Mouse (Mus musculus): ENCODE results near the gene Ccdc83.
"Not testable (repeated sequence)": the region's sequence is repeated elsewhere in the genome, so short reads cannot be mapped to it uniquely, and the experiment has no call there.

Ccdc83 gene

DNA sequence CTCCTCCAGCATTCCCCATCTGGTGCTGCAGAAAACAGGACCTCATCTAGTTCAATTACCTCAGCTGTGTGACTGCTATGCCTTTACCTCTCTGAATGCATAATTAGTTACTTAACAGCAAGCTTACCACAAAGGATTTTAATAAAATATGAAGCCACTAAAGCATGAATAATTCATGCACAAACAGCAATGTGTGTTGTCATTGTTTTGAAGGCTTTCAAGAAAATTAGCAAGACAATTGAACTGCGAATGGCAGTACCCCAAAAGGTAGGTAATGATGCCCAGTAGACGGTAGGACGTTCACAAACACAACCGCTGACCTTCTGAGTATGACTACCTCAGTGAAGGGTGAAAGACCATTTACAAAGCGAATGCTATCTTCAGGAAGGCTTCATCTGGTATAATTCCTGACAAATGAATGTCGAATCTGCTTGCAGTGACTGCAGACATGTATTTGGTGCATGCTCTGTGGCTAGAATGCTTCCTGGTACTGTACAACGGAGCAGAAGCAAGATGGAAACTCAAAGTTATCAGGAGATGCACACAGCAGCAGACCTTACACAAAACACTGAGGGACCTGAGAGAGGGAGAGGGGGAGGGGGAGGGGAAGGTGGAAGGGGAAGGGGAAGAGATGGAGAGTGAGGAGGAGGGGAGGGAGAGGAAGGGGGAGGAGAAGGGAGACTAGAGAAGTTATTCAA lies 3.5 kb downstream of the Ccdc83 start:
- DNase-seq (ENCODE audit: low read depth, low spot score), result no peak

DNA sequence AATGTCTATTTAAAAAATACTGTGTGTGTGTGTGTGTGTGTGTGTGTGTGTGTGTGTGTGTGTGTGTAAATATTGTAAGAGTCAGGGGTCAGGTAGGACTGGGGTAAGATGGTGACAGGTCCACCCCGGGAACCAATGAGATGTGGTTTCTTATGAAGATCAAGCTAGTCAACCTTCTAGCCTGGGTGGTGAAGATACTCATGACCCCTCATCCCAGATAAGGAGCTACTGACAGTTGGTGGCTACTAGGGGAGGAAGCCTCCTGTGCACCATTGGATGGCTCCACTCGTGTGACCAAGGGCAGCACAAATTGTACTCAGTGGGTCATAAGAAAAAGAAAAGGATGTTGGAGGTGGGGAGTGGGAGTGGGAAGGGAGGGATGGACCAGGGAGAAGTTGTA lies 5.7 kb downstream of the Ccdc83 start:
- DNase-seq (ENCODE audit: low read depth, low spot score), result no peak

DNA sequence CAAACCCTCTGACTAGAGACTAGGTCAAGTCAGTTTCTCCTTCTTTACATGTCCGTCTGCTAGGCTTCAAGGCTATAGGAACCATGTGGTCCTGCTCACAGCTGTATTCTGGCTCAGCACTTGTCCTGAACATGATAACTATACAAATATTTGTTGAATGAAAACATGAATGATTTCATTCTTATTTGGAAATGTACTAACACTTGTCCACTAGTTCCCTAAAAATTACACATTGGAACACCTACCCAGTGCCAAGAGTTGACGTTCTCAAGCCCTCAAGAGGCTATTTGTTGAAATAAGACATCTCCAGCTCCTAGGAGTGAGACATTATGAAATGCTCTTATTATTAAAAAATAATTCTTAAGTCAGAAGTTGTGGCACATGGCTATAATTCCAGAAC lies 6.9 kb downstream of the Ccdc83 start:
- no peak for DNase-seq (ENCODE audit: low read depth, low spot score)

DNA sequence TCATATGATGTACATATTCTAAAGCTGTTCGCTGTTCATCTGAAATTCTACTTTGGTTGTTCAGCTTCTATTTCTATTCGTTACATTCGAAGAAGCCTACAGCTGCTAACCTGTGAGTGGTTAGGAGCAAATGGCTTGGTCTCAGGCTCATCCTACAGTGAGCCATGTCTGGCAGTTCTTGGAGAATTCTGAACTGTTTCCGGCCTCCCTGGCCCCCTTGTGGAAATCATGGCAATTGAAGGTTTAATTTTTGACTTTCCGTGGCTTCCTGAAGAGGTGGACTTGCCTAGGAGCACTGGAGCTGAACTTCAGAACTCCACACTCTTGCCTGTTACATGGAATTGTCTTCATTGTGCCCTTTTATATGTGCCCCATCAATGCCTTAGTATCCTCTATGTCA lies 12.6 kb downstream of the Ccdc83 start:
- DNase-seq (ENCODE audit: low read depth, low spot score), result no peak

DNA sequence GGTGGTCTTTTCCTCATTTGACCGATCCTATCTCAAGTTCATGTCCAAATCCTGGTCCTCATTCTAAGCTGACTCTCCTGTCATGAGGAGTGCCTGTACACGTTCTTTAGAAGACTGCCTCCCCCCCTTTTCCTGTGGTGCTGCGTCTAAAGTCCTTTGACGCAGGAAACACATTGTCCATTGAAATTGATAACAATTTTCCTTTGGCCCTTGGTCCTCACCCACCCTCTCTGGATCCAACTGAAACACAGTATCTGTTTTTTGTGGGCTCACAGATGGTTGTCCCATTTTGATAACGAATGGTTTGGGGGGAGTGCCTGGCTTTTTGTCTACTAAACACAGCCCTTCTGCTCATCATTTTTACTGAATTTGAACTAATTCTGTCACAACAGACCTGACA lies 21.9 kb downstream of the Ccdc83 start:
- DNase-seq (ENCODE audit: low read depth, low spot score), result no peak

GRCm38 (mm10) chr7:90243151-90243550 lies 22.4 kb downstream of the Ccdc83 start:
- DNase-seq (ENCODE audit: low read depth, low spot score), result no peak

- DNase-seq (ENCODE audit: low read depth, low spot score), result no peak
Observed at GRCm38 (mm10) chr7:90236289-90236905, 29.2 kb downstream of the Ccdc83 start.

GRCm38 (mm10) chr7:90233921-90234320 lies 31.7 kb downstream of the Ccdc83 start:
- no peak for DNase-seq (ENCODE audit: low read depth, low spot score)

- DNase-seq (ENCODE audit: low read depth, low spot score), result no peak
Observed at GRCm38 (mm10) chr7:90231431-90231830, 34.1 kb downstream of the Ccdc83 start.

DNA sequence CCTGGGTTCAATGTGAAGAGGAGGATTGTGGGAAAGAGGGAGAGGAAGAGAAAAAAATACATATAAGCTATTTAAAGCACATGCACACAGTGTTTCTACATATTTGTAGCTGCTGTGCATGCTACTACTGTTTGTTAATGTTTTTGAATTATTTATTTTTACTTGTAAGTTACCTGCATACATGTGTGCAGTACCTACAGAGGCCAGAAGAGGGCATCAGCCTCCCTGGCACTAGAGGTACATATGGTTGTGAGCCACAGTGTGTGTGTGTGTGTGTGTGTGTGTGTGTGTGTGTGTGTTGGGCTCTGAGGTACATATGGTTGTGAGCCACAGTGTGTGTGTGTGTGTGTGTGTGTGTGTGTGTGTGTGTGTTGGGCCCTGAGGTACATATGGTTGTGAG lies 36.7 kb downstream of the Ccdc83 start:
- not testable (repeated sequence) for DNase-seq (ENCODE audit: low read depth, low spot score)

GRCm38 (mm10) chr7:90228075-90228474 lies 37.5 kb downstream of the Ccdc83 start:
- DNase-seq (ENCODE audit: low read depth, low spot score), result no peak

- no peak for DNase-seq (ENCODE audit: low read depth, low spot score)
Observed at GRCm38 (mm10) chr7:90221487-90221886, 44.1 kb downstream of the Ccdc83 start.

DNA sequence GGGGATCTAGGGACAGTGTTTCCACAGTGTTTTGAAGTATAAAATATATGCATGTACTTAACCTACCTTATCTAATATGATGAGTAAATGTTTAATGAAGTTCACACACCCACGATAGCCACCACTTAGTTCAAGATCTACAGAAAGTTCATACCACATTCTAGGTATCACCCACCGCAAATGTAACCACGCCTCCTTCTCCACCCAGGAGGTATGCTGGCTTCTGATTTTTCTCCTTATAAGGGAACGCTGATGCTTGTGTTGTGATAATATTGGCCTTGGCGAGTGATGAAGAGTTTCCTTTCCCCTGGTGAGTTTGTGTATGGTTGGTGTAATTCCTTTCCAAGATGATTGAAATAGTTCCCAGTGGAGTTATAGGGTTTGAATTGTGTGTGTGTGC lies 47.5 kb downstream of the Ccdc83 start:
- no peak for DNase-seq (ENCODE audit: low read depth, low spot score)

GRCm38 (mm10) chr7:90216511-90216910 lies 49.1 kb downstream of the Ccdc83 start:
- DNase-seq (ENCODE audit: low read depth, low spot score), result no peak

GRCm38 (mm10) chr7:90210947-90211346 lies 54.6 kb downstream of the Ccdc83 start:
- no peak for DNase-seq (ENCODE audit: low read depth, low spot score)

- DNase-seq (ENCODE audit: low read depth, low spot score), result no peak
Observed at GRCm38 (mm10) chr7:90210116-90210515, 55.5 kb downstream of the Ccdc83 start.

DNA sequence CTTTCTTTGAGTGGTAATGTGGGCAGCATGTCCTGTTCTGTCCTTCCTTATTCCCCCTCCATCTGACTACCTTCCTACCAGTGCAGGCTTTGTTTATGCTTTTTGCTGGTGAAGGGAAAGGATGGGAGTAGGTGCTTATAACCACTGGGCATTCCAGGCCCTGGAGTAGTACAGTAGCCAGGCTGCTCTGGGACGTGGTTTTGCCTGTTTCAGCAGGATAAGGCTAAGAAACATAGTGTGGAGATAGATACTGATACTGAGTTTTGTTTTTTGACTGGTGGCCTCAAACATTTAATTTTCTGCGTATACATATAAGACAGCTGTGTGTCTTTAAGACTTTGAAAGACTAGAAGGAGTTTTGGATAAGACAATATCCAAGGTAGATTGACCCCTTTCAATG lies 61.7 kb downstream of the Ccdc83 start:
- DNase-seq (ENCODE audit: low read depth, low spot score), result no peak

- DNase-seq (ENCODE audit: low read depth, low spot score), result peak; percentile 15
Observed at GRCm38 (mm10) chr7:90201877-90202465, 63.6 kb downstream of the Ccdc83 start.

- DNase-seq (ENCODE audit: low read depth, low spot score), result no peak
Observed at GRCm38 (mm10) chr7:90200251-90200650, 65.3 kb downstream of the Ccdc83 start.

GRCm38 (mm10) chr7:90180635-90181034 lies 84.9 kb downstream of the Ccdc83 start:
- DNase-seq (ENCODE audit: low read depth, low spot score), result no peak

DNA sequence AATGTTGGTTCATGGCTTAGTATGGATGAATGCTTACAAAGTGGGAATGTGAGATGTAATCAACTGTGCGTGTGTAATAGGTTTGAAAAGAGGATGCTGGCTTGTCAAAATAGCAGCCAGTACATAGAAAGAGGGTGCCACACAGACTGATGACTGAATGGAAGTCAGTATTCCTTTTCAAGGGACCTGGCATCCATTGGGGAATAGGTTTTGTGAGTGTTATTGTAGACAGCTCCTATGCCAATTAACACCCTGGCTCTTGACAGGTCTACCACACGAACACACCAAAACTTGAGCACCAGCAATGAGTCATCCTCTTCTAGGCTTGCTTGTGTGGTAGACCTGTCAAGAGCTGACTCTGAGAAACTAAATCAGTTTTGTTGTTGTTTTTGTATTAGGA lies 90.0 kb downstream of the Ccdc83 start:
- no peak for DNase-seq (ENCODE audit: low read depth, low spot score)
